Mouse (Mus musculus): ENCODE results near the gene Prpf6.

DNA sequence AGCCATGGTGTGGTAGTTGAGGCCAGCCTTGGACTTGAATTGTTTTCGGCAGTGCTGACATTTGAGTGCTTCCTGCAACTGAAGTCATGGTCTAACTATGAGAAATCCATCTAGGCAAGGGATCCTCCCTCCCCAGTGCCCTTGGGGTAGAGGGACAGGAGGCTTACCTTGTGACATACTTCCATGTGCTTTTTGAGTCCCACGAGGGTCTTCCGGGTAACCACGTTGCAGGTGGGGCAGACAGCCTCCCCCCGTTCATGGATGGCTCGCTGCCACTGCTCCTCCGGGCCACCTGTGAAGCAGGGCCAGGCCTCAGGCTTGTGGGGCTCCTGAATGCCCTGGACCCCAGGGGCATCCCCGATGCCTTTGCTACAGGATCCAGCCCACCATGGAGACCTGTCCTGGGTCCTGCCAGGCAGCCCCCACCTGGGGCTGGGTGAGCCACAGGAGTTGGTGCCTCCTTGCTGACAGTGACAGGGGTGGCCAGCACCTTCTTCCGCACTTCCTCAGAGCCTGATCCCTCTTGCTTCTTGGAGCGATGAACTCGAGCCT is 3.4 kb upstream of the Prpf6 start:
- no peak for TF ChIP-seq CTCF (IDR thresholded peaks at IDR 0.05)
- no peak for TF ChIP-seq EP300 (IDR thresholded peaks at IDR 0.05)

Measured in lung, postnatal 0 days (tissue).